Mouse (Mus musculus): Measurements from ENCODE around the gene Hspa12b. TPM values are rescaled to one million over a fixed set of nuclear protein-coding genes. Genes with fewer than 3 reads are reported as not detected.

Gene Hspa12b
- polyA plus RNA-seq, 1 experiment, result 10.5 TPM

DNA sequence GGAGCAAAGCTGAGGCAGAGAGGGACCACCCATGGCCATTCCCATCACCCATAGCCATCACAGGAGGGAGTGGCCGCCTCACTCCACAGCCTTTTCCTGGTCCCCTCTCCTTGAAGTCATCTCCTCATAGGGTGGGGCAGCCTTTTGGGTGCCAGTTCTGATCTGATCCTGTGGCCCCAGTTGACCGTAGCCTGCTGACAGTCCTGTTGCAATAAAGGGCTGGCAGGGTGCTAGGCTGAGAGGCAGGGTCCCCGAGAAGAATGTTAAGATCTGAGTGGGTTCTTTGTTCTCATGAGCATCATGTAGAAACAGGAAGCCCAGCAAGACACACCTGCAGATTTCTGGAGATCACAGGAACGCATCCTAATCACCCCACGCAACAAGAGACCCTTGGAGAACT, 1.1 kb downstream of the Hspa12b start:
- no peak for DNase-seq (ENCODE audit: extremely low spot score in 1 of 2, low spot score in 1 of 2)

DNA sequence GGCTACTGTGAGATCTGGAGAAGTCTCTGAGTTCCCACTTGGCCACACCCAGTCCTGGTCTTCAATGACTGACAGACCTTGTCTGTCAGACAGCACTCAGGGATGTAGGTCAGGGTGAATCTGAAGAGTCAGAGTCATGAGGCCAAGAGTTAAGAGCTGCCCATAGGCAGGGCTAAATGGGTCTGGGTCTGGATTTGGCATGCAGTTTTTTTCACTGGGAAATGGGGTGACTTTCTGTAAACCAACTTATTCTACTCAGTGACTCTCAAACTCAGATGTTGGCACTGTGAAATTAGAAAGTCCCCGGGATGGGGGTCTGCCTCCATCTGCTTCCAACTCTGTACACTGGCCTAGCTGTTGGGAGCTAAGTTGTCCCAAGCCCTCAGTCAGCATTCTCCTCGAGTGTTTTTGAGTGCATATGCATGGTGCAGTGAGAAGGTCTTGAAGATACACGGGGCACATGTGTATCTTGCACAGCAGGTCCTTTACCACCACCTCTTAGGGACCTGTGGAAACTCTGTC, 1.6 kb downstream of the Hspa12b start:
- DNase-seq (ENCODE audit: extremely low spot score in 1 of 2, low spot score in 1 of 2), result no peak

DNA sequence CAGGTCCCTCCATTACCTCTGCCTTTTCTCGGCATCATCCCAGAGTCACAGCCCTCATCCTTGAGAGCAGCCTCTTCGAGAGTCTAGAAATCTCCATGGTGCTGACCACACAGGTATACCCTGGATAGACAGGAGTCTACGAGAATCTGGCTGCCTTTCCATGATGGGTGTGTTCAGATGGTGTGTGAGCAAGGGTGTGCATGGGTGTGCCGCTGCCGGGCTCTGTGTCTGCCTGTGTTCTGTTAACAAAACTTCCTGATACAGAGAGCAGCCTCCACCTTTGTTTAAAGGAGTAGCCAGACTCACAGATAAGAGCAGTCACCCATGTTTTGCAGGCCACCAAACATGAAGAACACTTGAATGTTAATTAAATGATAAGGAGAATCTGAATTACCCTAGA, 2.8 kb downstream of the Hspa12b start:
- no peak for DNase-seq (ENCODE audit: extremely low spot score in 1 of 2, low spot score in 1 of 2)

DNA sequence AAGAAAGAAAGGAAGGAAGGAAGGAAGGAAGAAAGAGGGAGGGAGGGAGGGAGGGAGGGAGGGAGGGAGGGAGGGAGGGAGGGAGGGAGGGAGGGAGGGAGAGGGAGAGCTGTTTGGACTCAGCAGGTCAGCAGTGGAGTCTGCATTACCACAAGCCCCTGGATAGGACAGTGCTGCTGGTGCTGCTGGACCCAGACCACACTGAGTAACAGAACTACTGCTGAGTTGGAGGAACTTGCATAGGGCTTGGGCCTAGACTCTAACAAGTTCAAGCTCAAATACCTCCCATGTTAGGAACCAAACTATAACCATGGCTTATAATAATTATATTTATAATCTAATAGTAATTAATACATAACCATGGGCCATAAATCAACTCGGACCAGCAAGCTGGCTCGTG, 3.8 kb downstream of the Hspa12b start:
- DNase-seq (ENCODE audit: extremely low spot score in 1 of 2, low spot score in 1 of 2), result no peak

DNA sequence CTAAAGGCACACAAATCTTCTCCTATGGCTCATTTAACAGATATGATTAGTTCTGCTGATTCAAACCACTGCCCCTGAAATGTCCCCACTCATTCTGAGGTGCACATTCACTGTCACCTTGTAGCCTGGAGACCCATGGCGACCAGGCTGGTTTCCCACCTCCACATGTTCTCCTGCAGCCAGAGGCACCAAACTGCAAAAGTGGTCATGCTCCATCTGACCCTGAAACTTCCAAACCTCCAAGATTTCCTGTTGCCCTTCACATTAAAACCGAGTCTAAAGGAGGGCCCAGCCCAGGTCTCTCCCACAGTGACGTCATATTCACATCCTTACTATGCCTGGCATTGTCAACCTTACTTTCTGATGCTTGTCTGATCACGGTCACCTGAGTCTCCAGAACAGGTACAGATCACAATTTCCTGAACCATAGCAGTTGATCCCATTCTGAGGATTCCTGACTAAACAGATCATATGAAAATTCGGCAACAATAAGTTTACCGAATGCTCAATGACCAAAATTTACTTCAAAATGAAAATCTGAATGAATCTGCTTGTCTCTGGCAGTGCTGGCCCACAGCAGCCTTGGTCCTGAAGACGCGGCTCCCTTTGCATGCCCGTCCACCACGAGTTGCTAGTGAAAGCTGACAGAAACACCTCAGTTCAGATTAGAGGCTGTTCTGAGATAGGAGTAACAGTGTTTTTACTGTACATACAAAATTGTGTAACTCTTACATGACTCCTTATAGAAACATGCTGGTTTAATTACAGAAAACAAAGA, 5.2 kb downstream of the Hspa12b start:
- no peak for DNase-seq (ENCODE audit: extremely low spot score in 1 of 2, low spot score in 1 of 2)

DNA sequence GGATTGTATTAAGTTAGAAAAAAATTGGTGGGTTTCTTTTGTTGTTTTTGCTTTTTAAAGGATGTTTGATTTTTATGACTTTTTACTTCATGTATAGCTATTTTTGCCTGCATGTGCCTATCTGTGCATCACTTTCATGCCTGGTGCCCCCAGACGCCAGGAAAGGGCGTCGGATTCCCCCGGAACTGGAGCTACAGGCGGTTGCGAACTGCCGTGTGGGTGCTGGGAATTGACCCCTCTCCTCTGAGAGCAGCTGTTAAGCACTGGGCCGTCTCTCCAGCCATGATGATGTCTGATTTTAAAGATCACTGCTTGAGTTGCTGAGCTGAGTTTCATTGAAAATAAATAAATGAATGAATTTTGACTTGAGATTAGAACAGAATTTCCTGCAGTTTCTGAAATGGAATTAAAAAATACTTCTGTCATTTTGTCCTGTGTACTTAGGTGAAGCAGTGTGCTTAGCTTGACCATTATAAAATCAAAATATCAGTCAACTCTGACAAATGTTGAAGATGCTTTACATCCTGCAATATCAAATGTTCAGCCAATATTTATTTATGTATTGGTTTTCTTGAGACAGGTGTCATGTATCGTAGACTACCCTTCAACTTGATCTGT, 6.0 kb downstream of the Hspa12b start, which contains the start of gene Gm11037:
TSS of gene Gm11037 (plus strand) at position 568 of the 618 bp plus-strand sequence.
- no peak for DNase-seq (ENCODE audit: extremely low spot score in 1 of 2, low spot score in 1 of 2)

DNA sequence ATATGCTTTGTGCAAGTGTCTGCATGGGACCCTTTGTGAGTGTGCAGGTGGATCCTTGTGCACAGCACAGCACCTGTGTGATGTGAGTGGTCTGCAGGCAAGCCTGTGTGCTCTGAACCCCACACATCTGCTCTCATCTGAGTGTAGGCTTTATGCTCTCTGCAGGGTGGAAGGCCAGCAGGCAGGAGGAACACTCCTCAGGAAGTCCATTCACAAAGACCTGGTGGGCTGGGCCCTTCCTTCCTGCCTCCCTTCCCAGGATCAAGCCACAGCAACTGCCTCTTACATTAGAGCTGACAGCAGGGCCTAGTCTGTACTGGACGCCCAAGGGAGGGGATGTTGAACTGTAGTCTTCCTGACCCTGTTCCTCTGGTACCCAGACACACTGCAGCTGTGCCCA, 7.3 kb downstream of the Hspa12b start:
- no peak for DNase-seq (ENCODE audit: extremely low spot score in 1 of 2, low spot score in 1 of 2)

DNA sequence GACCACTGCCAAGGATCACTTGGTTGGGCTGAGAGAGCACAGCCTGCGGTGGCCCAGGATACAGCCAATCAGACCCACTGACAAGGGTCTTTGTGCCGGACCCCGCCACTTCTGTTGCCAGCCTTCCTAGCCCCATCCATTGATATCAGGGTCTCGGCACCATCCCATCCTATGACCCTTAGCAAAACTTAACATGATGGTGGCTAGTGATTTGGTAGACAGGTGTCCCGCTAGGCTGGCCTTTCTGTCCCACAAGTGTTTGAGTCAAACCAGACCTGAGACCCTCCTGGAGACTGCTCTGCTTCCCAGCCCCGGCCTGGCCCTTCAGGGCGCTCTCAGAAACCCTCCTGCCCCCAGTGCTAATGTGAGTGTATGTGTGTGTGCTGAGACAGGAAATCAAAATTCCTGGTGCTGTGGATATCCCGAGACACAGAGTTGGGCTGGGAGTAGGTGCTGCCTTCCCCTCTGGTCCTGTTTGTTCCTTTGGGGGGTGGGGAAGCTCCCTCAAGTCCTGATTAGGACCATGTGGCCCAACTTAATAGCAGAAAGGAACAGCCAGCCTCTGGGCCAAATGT, 7.8 kb downstream of the Hspa12b start:
- no peak for DNase-seq (ENCODE audit: extremely low spot score in 1 of 2, low spot score in 1 of 2)

DNA sequence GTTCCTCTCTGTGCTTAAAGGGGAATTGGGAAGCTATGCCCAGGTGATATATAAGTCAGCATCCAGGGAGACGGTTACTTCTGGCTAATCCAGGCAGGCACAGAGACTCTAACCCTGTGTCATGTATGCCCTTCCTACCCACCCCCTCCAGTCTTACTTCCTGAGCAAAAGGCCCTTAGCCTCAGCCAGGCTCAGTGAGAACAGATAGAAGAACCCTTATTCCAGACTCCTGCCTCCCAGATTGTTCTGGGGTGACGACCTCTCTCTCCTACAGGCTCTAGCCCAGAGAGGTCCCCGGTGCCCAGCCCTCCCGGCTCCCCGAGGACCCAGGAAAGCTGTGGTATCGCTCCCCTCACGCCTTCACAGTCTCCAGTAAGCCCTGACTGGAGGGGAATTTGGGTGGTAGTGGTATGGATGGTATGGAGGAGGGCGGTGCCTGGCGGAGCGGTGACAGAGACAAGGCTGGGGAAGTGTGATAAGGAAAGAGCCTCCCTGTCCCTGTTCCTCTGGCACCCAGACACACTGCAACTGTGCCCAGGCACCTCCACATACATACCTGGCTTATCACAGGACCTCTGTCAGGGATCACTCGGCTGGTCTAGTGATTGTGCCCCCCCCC, 8.6 kb downstream of the Hspa12b start:
- no peak for DNase-seq (ENCODE audit: extremely low spot score in 1 of 2, low spot score in 1 of 2)

DNA sequence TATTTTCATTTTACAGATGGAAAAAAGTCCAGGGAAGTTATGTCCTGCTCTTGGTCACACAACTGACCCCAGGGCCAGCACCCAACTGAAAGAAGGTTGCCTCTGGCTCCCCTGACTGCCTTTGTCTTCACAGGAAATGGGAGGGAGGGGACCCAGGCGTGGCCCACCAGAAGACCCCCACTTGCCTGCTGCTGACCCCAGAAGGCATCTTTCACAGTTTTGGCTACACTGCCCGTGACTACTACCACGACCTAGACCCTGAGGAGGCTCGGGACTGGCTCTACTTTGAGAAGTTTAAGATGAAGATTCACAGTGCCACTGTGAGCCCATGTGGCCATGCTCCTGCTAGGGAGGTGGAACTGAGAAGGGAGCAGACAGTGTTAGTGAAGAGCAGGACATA, 11.2 kb downstream of the Hspa12b start:
- DNase-seq (ENCODE audit: extremely low spot score in 1 of 2, low spot score in 1 of 2), result no peak

DNA sequence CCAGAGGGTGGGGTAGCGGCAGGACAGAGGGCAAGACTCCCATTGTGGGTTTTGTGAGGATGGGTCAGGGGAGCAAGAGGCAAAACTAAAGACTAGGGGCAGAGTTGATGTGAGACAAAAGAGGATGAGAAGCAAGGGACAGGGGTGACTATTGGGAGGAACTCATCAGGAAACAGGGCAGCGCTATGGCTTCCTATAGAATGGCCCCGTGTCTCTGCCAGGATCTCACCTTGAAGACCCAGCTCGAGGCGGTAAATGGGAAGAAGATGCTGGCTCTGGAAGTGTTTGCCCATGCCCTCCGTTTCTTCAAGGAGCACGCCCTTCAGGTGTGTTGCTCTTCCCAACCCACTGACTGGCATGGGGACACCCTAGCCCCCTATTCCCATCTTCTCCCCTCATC, 11.7 kb downstream of the Hspa12b start:
- no peak for DNase-seq (ENCODE audit: extremely low spot score in 1 of 2, low spot score in 1 of 2)

DNA sequence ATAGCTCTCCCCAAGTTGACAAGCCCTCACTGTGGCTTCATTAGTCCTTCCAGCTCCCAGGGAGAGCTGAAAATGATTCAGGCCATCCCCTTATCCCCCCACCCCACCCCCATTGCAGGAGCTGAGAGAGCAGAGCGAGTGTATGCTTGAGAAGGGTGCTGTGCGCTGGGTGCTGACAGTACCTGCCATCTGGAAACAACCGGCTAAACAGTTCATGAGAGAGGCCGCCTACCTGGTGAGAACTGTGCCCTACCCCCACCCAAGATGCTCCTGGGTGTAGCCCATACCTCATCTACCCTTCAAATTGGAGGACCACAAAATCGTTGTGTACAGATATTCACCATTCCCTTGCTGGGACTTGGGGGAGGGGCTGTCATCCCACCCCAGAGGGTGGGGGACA, 12.2 kb downstream of the Hspa12b start:
- DNase-seq (ENCODE audit: extremely low spot score in 1 of 2, low spot score in 1 of 2), result no peak

DNA sequence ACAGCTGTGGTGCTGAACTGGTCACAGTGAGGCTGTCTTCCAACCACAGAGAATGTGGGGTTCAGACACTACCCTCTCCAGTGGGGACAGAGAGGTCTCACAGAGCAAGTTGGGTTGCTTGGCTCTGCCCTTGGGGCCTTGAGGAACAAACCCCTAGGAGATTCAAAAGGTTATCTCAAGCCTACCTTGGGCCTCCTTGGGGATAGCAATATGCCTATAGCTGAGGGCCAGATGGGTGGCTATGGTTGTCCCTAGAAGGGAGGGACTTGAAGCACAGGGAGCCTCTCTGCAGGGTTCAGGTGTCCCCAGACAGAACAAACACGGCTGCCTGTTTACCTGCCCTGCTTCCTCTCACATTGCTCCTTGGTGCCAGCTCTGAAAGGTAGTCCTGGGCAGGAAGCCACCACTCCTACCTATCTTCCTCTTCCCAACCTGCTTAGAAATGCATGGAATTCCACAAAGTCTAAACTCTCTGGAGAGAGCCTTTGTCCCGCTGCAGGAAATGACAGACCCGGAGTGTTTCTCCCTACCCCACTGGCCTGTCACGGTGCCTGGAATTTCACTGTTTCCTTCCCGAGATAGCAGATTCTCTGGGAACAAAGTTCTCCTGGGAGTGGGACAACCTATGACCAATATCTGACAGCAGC, 12.9 kb downstream of the Hspa12b start:
- no peak for DNase-seq (ENCODE audit: extremely low spot score in 1 of 2, low spot score in 1 of 2)

DNA sequence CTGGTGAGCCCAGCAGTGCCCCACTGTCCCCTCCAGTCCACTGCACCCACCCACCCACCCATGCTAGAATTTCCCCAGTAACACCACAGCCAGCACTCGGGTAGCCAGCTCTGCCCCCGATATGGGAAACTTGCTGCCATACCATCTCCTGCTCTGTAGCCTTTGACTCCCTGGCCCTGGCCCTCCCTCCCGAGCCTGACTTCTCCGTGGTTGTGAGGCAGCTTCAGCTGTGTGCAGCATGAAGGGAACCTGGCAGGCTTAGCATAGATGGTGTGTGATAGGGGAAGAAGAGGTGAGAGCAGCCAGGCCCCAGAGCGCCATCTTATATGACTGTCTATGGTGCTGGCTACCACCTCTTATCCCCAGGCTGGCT, 13.4 kb downstream of the Hspa12b start:
- DNase-seq (ENCODE audit: extremely low spot score in 1 of 2, low spot score in 1 of 2), result no peak

DNA sequence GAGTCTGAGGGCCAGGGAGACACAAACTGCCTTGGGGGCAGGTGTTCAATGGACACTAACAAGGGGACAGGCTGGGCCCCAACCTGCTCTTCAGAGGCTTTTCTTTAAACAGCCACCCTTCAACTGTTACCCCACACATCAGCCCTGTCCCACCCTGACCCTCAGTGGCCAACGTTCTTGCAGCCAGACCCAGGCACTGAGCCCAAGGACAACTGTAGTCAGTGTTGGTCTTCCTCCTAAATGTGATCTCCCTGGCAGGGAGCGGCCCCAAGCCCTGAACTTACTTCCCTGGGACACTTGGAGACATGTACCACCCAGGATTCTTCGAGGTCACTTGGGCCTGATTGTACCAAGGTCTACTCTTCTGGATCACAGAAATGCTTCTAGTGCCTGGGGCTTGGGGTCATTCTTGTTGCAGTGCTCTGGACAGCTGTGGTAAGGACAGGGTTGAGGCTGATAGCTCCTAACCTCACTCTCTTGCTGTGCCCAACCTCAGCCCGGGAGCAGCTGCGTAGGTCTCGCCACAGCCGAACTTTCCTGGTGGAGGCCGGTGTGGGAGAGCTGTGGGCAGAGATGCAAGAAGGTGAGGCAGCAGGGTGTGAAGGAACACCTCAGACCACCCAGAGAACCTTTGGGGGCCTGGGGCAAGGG, 14.4 kb downstream of the Hspa12b start:
- DNase-seq (ENCODE audit: extremely low spot score in 1 of 2, low spot score in 1 of 2), result no peak

DNA sequence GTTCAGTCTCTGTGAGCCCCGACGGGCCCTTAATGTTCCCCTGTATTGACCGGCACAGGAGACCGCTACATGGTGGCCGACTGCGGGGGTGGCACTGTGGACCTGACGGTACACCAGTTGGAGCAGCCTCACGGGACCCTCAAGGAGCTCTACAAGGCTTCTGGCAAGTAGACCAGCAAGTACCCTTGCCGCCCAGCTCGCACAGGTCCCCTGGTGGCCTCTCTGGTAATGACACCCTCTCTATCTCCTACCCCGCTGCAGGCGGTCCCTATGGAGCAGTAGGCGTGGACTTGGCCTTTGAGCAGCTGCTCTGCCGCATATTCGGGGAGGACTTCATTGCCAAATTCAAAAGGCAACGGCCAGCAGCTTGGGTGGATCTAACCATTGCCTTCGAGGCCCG, 15.5 kb downstream of the Hspa12b start:
- peak in 1 of 2 experiments; percentile 61 for DNase-seq (ENCODE audit: extremely low spot score in 1 of 2, low spot score in 1 of 2)

DNA sequence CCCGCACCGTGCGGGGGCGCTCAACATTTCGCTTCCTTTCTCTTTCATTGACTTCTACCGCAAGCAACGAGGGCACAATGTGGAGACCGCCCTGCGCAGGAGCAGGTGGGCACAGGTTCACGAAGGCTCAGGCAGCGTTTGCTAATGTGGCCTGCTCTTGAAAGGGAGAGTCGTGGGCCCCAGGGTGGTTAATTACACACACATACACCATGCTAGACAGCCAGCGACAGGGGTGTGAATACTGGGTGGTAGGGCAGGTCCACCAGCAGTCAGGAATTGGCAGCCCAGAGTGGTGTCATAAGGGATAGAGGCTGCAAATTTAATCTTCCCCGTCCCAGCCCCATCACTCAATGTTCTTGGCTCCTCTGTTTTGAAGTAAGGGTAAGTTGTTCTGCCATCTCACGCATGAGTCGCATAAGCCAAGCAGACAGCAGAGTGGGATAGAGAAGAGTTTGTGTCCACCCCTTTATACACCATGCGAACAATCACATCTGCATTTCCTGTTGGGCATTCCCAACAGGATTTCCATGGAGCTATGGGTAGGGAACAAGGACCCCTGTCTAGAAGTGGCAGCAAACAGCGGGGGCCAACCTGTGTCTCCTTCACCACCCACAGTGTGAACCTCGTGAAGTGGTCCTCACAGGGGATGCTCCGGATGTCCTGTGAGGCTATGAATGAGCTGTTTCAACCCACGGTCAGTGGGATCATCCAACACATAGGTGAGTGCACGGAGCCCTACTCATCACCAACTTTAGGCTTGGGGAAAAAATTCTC, 16.1 kb downstream of the Hspa12b start:
- no peak for DNase-seq (ENCODE audit: extremely low spot score in 1 of 2, low spot score in 1 of 2)

DNA sequence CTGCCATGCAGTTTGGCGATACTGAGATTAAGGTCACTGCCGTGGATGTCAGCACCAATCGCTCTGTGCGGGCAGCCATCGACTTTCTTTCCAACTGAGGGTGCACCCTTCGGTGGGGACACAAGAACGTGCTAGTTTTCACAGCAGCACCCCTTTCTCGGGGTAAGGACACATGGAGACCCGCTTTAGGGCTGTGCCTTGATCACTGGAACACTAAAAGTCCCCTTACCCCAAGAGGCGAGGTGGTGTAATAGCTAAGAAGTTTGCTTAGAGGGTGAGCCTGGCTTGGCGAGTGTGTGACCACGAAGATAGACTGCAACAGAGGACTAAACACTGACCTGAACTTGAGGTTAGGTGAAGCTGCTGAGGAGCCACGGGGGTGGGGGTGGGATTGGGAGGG, 18.0 kb downstream of the Hspa12b start:
- no peak for DNase-seq (ENCODE audit: extremely low spot score in 1 of 2, low spot score in 1 of 2)

DNA sequence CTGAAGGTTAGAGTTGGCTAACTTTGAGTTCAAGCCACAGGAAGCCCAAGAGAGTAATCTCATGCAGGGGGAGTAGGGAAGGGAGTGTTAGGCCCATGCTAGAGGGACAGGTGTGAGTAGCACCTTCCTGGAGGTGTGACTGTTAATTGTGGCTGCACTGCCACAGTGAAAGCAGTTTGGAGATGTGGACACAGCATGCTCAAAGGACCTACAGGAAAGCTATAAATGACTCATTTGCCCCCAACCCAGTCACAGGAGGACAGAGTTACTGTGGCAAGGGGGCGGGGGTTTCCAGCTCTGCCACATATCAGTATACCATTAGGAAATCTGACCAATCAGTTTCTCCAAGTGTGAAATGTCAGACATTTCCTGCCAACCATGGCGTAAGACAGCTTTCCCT, 18.5 kb downstream of the Hspa12b start:
- DNase-seq (ENCODE audit: extremely low spot score in 1 of 2, low spot score in 1 of 2), result no peak

Measured in frontal cortex, adult 2 months (tissue).